Mouse (Mus musculus) liver, adult 2 months (tissue): Measurements from ENCODE around the gene Rbbp8nl.

Experiments
- CTCF ChIP-seq: fragments of 200-500 bp; IDR thresholded peaks from 2 replicates; pipeline ENCODE4 v1.5.1; 2011; ENCODE audit warnings: low read depth, low read length, control low read depth
- POLR2A ChIP-seq: fragments of 200-500 bp; IDR thresholded peaks from 2 replicates; pipeline ENCODE4 v1.6.1; 2011; ENCODE audit warnings: low read length, control low read depth; ENCODE audit not compliant: insufficient read depth; ENCODE audit errors: extremely low read depth

DNA sequence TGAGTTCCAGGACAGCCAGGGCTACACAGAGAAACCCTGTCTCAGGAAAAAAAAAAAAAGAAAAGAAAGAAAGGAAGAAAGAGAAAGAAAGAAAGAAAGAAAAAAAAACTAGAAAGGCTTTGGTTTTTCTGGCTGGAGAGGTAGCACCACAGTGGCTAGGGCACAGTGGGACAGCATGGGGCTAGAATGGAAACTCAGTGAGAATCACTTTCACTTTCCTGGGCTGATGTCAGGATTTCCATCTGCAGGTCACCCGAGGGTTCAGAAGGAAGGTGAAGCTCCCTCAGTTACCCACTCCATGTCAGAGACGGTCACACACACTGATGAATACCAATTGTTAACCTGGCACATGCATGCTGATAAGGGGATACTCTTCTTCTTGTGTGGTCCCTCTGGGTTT is 18.0 kb upstream of the Rbbp8nl start:
- no peak for TF ChIP-seq CTCF
- no peak for TF ChIP-seq POLR2A
